Mouse (Mus musculus): ENCODE measurements around the gene Timm9. TPM values are rescaled to one million over a fixed set of nuclear protein-coding genes. Genes with fewer than 3 reads are reported as not detected.
"Not testable (repeated sequence)": the region's sequence is repeated elsewhere in the genome, so short reads cannot be mapped to it uniquely, and the experiment has no call there.

The Timm9 gene
- polyA plus RNA-seq, 1 experiment from 2014 or later = 108 TPM

- Histone ChIP-seq H3K4me3 (0 out of 2 replicates have a peak overlapping the region, but pooled peaks have one; percentile 98), H3K9ac (no peak overlapping the region), H3K4me2 (peak overlapping the region; percentile 75; the same call in 1 of the 2 replicates), H3K36me3 (peaks cover 40% of the 10 kb centered on the region), H3K27me3 (no peaks in the 10 kb centered on the region), H3K9me3 (no peaks in the 10 kb centered on the region), H3K27ac (replicated peaks) (no peak overlapping the region), H3K4me1 (replicated peaks) (peaks cover 40% of the 10 kb centered on the region)
- 81% methylated on average over 5 of the region's 5 CpGs for WGBS
- ATAC-seq (ENCODE audit: low read depth) = no peak
These were observed 2.9 kb upstream of the Timm9 start for GRCm38 (mm10) chr12:71139258-71139828.

GRCm38 (mm10) chr12:71137686-71138085 lies 1.2 kb upstream of the Timm9 start:
- Histone ChIP-seq H3K27ac (replicated peaks) (no peak overlapping the region), H3K4me2 (peak overlapping the region; percentile 75), H3K4me1 (replicated peaks) (peaks cover 42% of the 10 kb centered on the region), H3K4me3 (peak overlapping the region; percentile 98), H3K36me3 (peaks cover 27% of the 10 kb centered on the region), H3K27me3 (no peaks in the 10 kb centered on the region), H3K9ac (peak overlapping the region; percentile 93), H3K9me3 (no peaks in the 10 kb centered on the region)
- ATAC-seq (ENCODE audit: low read depth) = no peak
- WGBS = 8% methylated on average over 11 of the region's 11 CpGs

GRCm38 (mm10) chr12:71136974-71137491 lies 549 bp upstream of the Timm9 start:
- Histone ChIP-seq H3K4me2 (peak overlapping the region; percentile 75), H3K27ac (replicated peaks) (peak overlapping the region; percentile 83), H3K9ac (peak overlapping the region; percentile 93), H3K27me3 (no peaks in the 10 kb centered on the region), H3K4me3 (peak overlapping the region; percentile 98), H3K36me3 (peaks cover 27% of the 10 kb centered on the region), H3K9me3 (no peaks in the 10 kb centered on the region), H3K4me1 (replicated peaks) (peaks cover 42% of the 10 kb centered on the region)
- WGBS = under 1% methylated on average over 30 of the region's 30 CpGs
- peak; percentile 83 for ATAC-seq (ENCODE audit: low read depth)

- H3K4me3 ChIP-seq = peak overlapping the region; percentile 98
These were observed 903 bp downstream of the Timm9 start for GRCm38 (mm10) chr12:71135581-71135980.

GRCm38 (mm10) chr12:71123286-71123685 lies 13.2 kb downstream of the Timm9 start:
- Histone ChIP-seq H3K4me1 (replicated peaks) (no peaks in the 10 kb centered on the region), H3K27me3 (no peaks in the 10 kb centered on the region), H3K9me3 (no peaks in the 10 kb centered on the region), H3K9ac (no peak overlapping the region), H3K4me3 (no peak overlapping the region), H3K27ac (replicated peaks) (no peak overlapping the region), H3K4me2 (no peak overlapping the region), H3K36me3 (peaks cover 39% of the 10 kb centered on the region)
- ATAC-seq (ENCODE audit: low read depth) = no peak
- 90% methylated on average over 9 of the region's 9 CpGs for WGBS

More at GRCm38 (mm10) chr12:71135581-71135980, 903 bp downstream of the Timm9 start:
- H3K9ac ChIP-seq = peak overlapping the region; percentile 93
- no peaks in the 10 kb centered on the region for H3K27me3 ChIP-seq
- 35% methylated on average over 5 of the region's 5 CpGs for WGBS
- no peak overlapping the region for H3K27ac ChIP-seq (replicated peaks)
- peaks cover 26% of the 10 kb centered on the region for H3K36me3 ChIP-seq
- peak overlapping the region; percentile 75 for H3K4me2 ChIP-seq
- no peak for ATAC-seq (ENCODE audit: low read depth)
- no peaks in the 10 kb centered on the region for H3K9me3 ChIP-seq
- H3K4me1 ChIP-seq (replicated peaks) = peaks cover 42% of the 10 kb centered on the region

GRCm38 (mm10) chr12:71122731-71123130 lies 13.8 kb downstream of the Timm9 start:
- Histone ChIP-seq H3K4me1 (replicated peaks) (no peaks in the 10 kb centered on the region), H3K27me3 (no peaks in the 10 kb centered on the region), H3K27ac (replicated peaks) (no peak overlapping the region), H3K4me3 (no peak overlapping the region), H3K4me2 (no peak overlapping the region), H3K36me3 (peaks cover 39% of the 10 kb centered on the region), H3K9ac (no peak overlapping the region), H3K9me3 (no peaks in the 10 kb centered on the region)
- 93% methylated on average over 10 of the region's 10 CpGs for WGBS
- no peak for ATAC-seq (ENCODE audit: low read depth)

- Histone ChIP-seq H3K27me3 (peaks cover 7% of the 10 kb centered on the region), H3K4me2 (no peak overlapping the region), H3K4me3 (no peak overlapping the region), H3K4me1 (replicated peaks) (peaks cover 10% of the 10 kb centered on the region), H3K27ac (replicated peaks) (no peak overlapping the region), H3K9me3 (no peaks in the 10 kb centered on the region), H3K9ac (no peak overlapping the region), H3K36me3 (no peaks in the 10 kb centered on the region)
- 83% methylated on average over 5 of the region's 5 CpGs for WGBS
- ATAC-seq (ENCODE audit: low read depth) = no peak
These were observed 20.1 kb downstream of the Timm9 start for GRCm38 (mm10) chr12:71116411-71116810.

GRCm38 (mm10) chr12:71113675-71114288 lies 22.7 kb downstream of the Timm9 start:
- no peak overlapping the region for H3K27ac ChIP-seq (replicated peaks)
- no peak overlapping the region for H3K4me3 ChIP-seq
- no peak overlapping the region for H3K9ac ChIP-seq
- WGBS = 34% methylated on average over 12 of the region's 12 CpGs
- H3K4me1 ChIP-seq (replicated peaks) = peaks cover 13% of the 10 kb centered on the region
- ATAC-seq (ENCODE audit: low read depth) = no peak; the same call in 1 of the 2 replicates
- no peaks in the 10 kb centered on the region for H3K36me3 ChIP-seq
- peaks cover 9% of the 10 kb centered on the region for H3K27me3 ChIP-seq
- no peaks in the 10 kb centered on the region for H3K9me3 ChIP-seq
- H3K4me2 ChIP-seq = peak overlapping the region; percentile 14; the same call in 1 of the 2 replicates

GRCm38 (mm10) chr12:71113074-71113473 lies 23.4 kb downstream of the Timm9 start:
- no peak for ATAC-seq (ENCODE audit: low read depth)
- no peak overlapping the region for H3K9ac ChIP-seq
- WGBS = 90% methylated on average over 10 of the region's 10 CpGs

GRCm38 (mm10) chr12:71111331-71111730 lies 25.2 kb downstream of the Timm9 start, which contains the start of gene Tomm20l:
Gene Tomm20l, plus strand, starts transcription at chr12:71111428.
- Histone ChIP-seq H3K4me1 (replicated peaks) (peaks cover 13% of the 10 kb centered on the region), H3K27ac (replicated peaks) (no peak within 1 kb of the TSS), H3K27me3 (peaks cover 9% of the 10 kb centered on the region), H3K36me3 (no peaks in the 10 kb centered on the region), H3K4me2 (peak within 1 kb of the TSS; percentile 45), H3K9ac (no peak within 1 kb of the TSS; the same call in 1 of the 2 replicates), H3K4me3 (0 out of 2 replicates have a peak within 1 kb of the TSS, but pooled peaks have one; percentile 10), H3K9me3 (no peaks in the 10 kb centered on the region)
- no peak for ATAC-seq (ENCODE audit: low read depth)
- 8% methylated on average over 33 of the region's 33 CpGs for WGBS

More at GRCm38 (mm10) chr12:71113074-71113473, 23.4 kb downstream of the Timm9 start:
- no peaks in the 10 kb centered on the region for H3K36me3 ChIP-seq
- H3K4me2 ChIP-seq = no peak overlapping the region
- H3K27me3 ChIP-seq = peaks cover 9% of the 10 kb centered on the region
- H3K27ac ChIP-seq (replicated peaks) = no peak overlapping the region
- H3K4me1 ChIP-seq (replicated peaks) = peaks cover 13% of the 10 kb centered on the region
- no peaks in the 10 kb centered on the region for H3K9me3 ChIP-seq
- no peak overlapping the region for H3K4me3 ChIP-seq

GRCm38 (mm10) chr12:71107216-71107771 lies 29.2 kb downstream of the Timm9 start:
- Histone ChIP-seq H3K27ac (replicated peaks) (no peak overlapping the region), H3K4me3 (no peak overlapping the region), H3K9ac (no peak overlapping the region), H3K4me1 (replicated peaks) (peaks cover 4% of the 10 kb centered on the region), H3K36me3 (no peaks in the 10 kb centered on the region), H3K27me3 (peaks cover 9% of the 10 kb centered on the region), H3K4me2 (no peak overlapping the region), H3K9me3 (no peaks in the 10 kb centered on the region)
- 88% methylated on average over 6 of the region's 6 CpGs for WGBS
- ATAC-seq (ENCODE audit: low read depth) = no peak

GRCm38 (mm10) chr12:71104275-71104674 lies 32.2 kb downstream of the Timm9 start:
- not testable (repeated sequence) for H3K4me3 ChIP-seq; H3K27ac ChIP-seq (replicated peaks); H3K9me3 ChIP-seq; H3K4me1 ChIP-seq (replicated peaks); ATAC-seq (ENCODE audit: low read depth); H3K4me2 ChIP-seq; H3K27me3 ChIP-seq; H3K9ac ChIP-seq; H3K36me3 ChIP-seq
- 92% methylated on average over 4 of the region's 4 CpGs for WGBS
